Mouse (Mus musculus): ENCODE measurements around the gene Rtn4rl1.

The Rtn4rl1 gene

DNA sequence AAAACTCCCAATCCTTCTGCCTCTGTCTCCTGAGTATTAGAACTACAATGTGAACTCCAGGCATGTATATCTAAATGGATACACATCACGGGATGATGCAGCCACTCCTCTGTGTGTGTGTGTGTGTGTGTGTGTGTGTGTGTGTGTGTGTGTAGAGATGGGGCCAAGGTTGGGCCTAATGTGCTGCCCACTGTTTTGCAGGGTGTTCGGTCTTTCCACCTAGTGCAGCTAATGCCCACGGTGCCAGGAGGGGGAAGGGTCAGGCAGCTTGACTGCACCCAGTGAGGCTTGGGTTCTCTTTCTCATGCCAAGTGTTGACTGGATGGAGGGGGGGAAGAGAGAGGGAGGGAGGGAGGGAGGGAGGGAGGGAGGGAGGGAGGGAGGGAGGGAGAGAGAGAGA, 19.3 kb downstream of the Rtn4rl1 start:
- DNase-seq (ENCODE audit: low read depth, low spot score) = no peak

GRCm38 (mm10) chr11:75213372-75214080, 19.9 kb downstream of the Rtn4rl1 start:
- DNase-seq (ENCODE audit: low read depth, low spot score) = peak; percentile 28

GRCm38 (mm10) chr11:75214081-75214950, 20.7 kb downstream of the Rtn4rl1 start:
- peak; percentile 59 for DNase-seq (ENCODE audit: low read depth, low spot score)

- no peak for DNase-seq (ENCODE audit: low read depth, low spot score)
These were observed 26.5 kb downstream of the Rtn4rl1 start for GRCm38 (mm10) chr11:75220115-75220514.

GRCm38 (mm10) chr11:75220517-75221145, 27.0 kb downstream of the Rtn4rl1 start:
- no peak for DNase-seq (ENCODE audit: low read depth, low spot score)

GRCm38 (mm10) chr11:75224062-75224461, 30.5 kb downstream of the Rtn4rl1 start:
- DNase-seq (ENCODE audit: low read depth, low spot score) = no peak

DNA sequence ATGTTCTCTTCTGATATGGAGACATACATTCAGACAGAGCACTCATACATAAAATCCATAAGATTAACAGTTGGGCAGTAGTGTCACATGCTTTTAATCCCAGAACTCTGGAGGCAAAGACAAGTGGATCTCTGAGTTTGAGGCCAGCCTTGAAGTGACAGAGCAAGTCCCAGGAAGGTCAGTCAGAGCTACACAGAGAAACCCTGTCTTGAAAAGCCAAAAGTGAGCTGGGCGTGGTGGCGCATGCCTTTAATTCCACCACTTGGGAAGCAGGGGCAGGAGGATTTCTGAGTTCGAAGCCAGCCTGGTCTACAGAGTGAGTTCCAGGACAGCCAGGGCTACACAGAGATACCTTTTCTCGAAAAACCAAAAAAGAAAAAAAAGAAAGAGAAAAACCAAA, 31.3 kb downstream of the Rtn4rl1 start:
- peak; percentile 44 for DNase-seq (ENCODE audit: low read depth, low spot score)

DNA sequence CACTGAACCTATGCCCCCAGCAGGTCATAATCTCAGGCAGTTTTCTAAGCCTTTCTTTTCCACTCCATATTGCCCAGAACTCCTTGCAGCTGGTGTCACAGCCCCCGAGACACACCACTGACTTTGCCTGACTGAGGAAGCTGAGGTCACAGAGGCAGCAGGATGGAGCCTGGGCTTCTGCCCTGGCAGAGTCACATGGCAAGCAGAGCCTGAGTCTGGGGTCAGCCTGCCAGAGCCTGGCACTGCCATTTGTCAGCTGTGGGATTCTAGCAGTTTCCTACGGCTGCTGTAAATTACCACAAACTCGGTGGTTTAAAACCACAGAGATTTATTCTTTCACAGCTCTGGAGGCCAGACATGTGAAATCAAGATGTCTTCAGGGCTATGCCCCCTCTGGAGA, 34.0 kb downstream of the Rtn4rl1 start:
- DNase-seq (ENCODE audit: low read depth, low spot score) = no peak

DNA sequence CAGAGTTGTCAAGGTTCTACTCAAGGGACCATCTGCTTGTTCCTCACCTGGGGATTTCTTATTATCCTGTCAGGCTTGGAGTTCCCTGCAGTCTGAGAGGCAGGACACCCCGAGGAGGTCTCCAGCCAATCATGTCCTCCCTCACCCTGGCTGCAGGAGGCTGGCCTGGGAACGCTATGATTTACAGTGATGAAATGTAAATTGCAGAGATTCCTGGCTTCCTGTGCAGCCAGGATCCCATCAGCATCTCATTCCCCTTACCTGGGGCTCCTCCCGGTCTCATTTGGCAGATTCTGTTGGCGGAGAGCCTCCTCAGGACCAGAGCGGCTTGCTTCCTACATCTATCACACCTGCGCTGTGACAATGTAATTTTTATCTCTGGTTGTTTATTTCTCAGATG, 35.7 kb downstream of the Rtn4rl1 start:
- no peak for DNase-seq (ENCODE audit: low read depth, low spot score)

- no peak for DNase-seq (ENCODE audit: low read depth, low spot score)
These were observed 36.7 kb downstream of the Rtn4rl1 start for GRCm38 (mm10) chr11:75230272-75230760.

DNA sequence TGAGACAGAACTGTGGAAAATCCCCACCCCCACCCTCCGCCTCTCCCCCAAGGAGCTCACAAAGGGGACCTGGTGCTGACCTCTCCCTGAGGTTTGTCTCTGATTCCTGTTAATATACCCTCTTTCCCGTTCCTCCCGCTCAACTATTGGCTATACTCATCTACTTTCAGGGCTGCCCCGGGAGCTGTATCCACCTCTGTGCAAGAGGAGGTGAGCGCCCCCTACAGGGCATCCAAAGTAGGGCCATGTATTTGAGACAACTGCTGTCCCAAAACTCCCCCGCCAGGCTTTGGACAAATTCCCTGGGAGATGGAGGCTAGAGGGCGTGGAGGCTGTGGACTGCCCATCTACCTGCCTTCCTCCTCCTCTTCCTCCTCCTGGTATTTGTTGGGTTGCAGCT, 38.2 kb downstream of the Rtn4rl1 start:
- DNase-seq (ENCODE audit: low read depth, low spot score) = peak; percentile 91

- no peak for DNase-seq (ENCODE audit: low read depth, low spot score)
These were observed 38.9 kb downstream of the Rtn4rl1 start for GRCm38 (mm10) chr11:75232434-75232833.

DNA sequence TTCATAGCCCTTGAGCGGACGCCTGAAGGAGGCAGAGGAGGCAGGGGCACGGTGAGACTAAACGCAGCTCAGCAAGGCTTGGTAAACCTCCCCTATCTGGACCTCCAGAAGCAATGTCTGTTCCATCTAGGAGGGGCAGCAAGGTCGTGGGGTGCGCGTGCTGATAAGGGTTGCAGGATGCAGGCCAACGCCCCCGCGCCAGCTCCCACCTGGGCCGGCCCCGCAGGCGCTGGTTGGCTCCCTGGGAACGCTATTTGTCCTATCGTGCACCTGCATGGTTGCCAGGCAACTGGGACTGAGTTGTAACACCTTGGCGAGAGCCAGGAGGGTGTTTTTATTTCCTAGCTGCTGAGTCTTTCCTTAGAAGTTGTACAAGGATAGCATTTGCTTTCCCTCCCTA, 41.2 kb downstream of the Rtn4rl1 start:
- DNase-seq (ENCODE audit: low read depth, low spot score) = peak; percentile 53

DNA sequence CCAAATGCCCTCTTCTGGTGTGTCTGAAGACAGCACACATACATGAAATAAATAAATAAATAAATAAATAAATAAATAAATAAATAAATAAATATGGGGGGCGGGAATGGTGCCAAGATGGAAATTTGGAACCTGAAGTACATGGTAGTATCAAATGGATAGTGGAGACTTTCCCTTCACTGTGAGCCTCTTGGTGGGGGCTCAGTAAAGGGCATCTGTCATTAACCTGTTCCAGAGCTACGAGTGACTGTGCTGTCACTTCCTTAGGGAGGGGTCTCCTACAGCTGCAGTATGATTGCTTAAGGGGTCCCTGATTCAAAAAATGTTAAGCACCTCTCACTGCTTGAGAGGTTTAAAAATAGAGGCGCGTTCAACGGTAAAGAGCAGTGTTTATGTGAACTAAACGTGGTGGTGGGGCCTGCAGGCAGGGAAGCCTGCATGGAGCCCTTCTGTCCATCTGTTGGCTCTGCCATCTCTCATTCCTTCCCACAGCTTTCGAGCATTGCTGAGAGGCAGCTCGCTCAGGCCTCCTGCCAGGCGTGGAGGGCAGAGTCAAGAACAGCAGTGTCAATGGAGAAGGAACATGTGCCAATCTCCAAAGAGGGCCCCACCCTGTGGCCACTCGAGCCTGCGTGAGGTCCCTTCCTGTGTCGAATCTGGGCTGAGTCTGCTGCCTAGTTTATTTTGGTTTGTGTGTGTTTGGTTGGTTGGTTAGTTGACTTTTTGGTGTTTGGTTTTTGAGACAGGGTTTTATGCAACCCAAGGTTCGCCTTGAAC, 46.8 kb downstream of the Rtn4rl1 start:
- no peak for DNase-seq (ENCODE audit: low read depth, low spot score)

- DNase-seq (ENCODE audit: low read depth, low spot score) = no peak
These were observed 49.2 kb downstream of the Rtn4rl1 start for GRCm38 (mm10) chr11:75242710-75243255.

GRCm38 (mm10) chr11:75244368-75245275, 51.0 kb downstream of the Rtn4rl1 start:
- DNase-seq (ENCODE audit: low read depth, low spot score) = no peak

GRCm38 (mm10) chr11:75245372-75246330, 52.1 kb downstream of the Rtn4rl1 start:
- DNase-seq (ENCODE audit: low read depth, low spot score) = no peak

DNA sequence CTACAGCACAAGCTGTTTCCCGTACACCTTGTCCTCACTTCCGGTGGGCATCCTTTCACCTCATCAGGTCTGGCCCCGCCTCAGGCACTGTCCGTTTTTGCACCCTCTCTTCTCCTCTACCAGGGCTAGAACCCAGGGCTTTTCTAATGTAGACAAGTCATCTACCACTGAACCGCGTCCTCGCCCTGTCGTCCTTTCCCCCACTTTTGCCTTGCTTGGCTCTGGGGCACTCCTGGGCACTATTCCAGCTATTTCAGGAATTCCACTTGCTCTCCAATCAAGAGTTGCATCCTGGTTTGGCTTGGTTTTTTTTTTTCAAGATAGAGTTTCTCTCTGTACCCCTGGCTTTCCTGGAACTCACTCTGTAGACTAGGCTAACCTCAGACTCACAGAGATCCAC, 53.0 kb downstream of the Rtn4rl1 start:
- peak; percentile 22 for DNase-seq (ENCODE audit: low read depth, low spot score)

DNA sequence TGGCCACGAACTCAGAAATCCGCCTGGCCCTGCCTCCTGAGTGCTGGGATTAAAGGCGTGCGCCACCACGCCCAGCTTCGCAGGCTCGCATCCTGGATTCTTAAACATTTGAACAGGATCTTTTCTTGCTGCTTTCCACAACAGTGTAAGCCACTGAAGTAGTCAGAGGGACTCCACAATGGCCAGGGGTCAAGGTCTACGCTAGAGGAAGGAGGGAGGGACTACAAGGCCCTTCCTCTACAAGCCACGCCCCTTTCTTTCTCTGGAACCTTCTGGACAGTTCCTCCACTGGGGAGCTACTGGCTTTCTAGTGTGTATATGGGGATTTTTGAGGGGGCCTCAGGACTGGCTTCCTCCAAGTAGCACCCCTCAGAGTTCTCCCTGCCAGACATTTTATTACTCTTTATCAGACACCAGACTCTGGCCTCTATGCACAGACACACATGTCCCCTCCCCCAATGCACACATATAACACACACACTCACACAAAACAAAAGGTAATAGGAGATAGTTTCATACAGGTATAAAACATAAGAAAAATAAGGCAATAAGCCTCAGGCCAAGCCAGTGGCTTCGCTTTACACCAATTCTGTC, 53.7 kb downstream of the Rtn4rl1 start:
- DNase-seq (ENCODE audit: low read depth, low spot score) = peak; percentile 62

Data from ES-CJ7 (cell line).